In the genomic region with DNA sequence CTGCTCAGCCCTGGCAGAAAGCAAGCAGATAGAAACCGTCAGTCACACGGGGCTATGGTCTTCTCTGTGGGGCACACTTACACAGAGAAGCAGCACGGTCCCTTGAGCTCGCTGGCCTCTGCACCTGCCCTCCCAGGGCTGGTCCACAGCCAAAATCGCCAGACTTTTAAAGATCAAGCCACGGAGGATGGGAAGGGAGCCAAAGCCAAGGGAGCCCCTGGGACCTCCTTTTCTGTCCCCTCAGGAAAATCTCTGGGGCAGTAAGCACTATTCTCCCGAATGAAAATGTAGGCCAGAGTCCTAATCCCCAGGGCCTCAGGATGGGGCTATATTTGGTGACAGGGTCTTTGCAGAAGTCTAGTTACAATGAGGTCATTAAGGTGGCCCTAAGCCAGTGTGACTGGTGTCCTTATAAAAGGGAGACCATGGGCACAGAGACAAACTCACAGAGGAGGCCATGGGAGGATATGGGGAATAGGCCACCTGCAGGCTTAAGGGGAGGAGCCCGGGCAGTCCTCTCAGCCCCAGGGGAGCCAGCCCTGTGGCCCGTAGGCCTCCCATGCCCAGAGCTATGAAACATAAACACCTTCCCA, we compare ENCODE assay signal across 7 mouse cellular contexts. TPM values are rescaled to one million over a fixed set of nuclear protein-coding genes. Genes with fewer than 3 reads are reported as not detected.
DNase-seq lines count a peak whose midpoint lies in the region; ATAC-seq lines count a peak whose summit lies in the region.

No protein-coding gene starts in this region.

- H3K27me3 ChIP-seq in forebrain, embryonic 12.5 days, result no peaks in the 10 kb centered on the region
- no peaks in the 10 kb centered on the region for H3K27me3 ChIP-seq in hindbrain, embryonic 11.5 days (ENCODE audit: control insufficient read depth, insufficient read depth, low read length)
- H3K27me3 ChIP-seq in limb, embryonic 15.5 days, result no peaks in the 10 kb centered on the region

- H3K4me3 ChIP-seq in forebrain, embryonic 12.5 days (replicated peaks), result no peak overlapping the region
- H3K4me3 ChIP-seq in hindbrain, embryonic 11.5 days (ENCODE audit: low read depth, low read length), result no peak overlapping the region
- no peak overlapping the region for H3K4me3 ChIP-seq in limb, embryonic 15.5 days

- peaks cover 76% of the 10 kb centered on the region for H3K4me1 ChIP-seq in forebrain, embryonic 12.5 days
- peaks cover 46% of the 10 kb centered on the region for H3K4me1 ChIP-seq in hindbrain, embryonic 11.5 days (replicated peaks; ENCODE audit: control insufficient read depth, insufficient read depth, low read length)
- peaks cover 63% of the 10 kb centered on the region for H3K4me1 ChIP-seq in limb, embryonic 15.5 days

- no peak overlapping the region for H3K9ac ChIP-seq in forebrain, embryonic 12.5 days
- H3K9ac ChIP-seq in hindbrain, embryonic 11.5 days (ENCODE audit: low read depth, low read length), result 0 out of 2 replicates have a peak overlapping the region, but pooled peaks have one; percentile 28
- no peak overlapping the region for H3K9ac ChIP-seq in limb, embryonic 15.5 days

- no peaks in the 10 kb centered on the region for H3K9me3 ChIP-seq in forebrain, embryonic 12.5 days
- H3K9me3 ChIP-seq in hindbrain, embryonic 11.5 days (ENCODE audit: control insufficient read depth, low read length), result no peaks in the 10 kb centered on the region
- no peaks in the 10 kb centered on the region for H3K9me3 ChIP-seq in limb, embryonic 15.5 days

- no peak; the same call in none of the 2 replicates for ATAC-seq in forebrain, embryonic 12.5 days (ENCODE audit: low FRiP score)
- peak; percentile 38; the same call in 1 of the 2 replicates for ATAC-seq in hindbrain, embryonic 11.5 days (ENCODE audit: low FRiP score)
- no peak for ATAC-seq in limb, embryonic 15.5 days (ENCODE audit: insufficient number of reproducible peaks, low FRiP score, low TSS enrichment, low read depth)
- ATAC-seq in CD4-positive, CD25-positive, alpha-beta regulatory T cell, adult 4 months, result no peak
- ATAC-seq in monocyte, adult 5-6 weeks (replicated peaks; ENCODE audit: insufficient number of reproducible peaks, low FRiP score, low TSS enrichment, poor library complexity, severe bottlenecking), result no peak

- H3K36me3 ChIP-seq in forebrain, embryonic 12.5 days (replicated peaks), result no peaks in the 10 kb centered on the region
- no peaks in the 10 kb centered on the region for H3K36me3 ChIP-seq in hindbrain, embryonic 11.5 days (ENCODE audit: control insufficient read depth, insufficient read depth, low read length)
- H3K36me3 ChIP-seq in limb, embryonic 15.5 days, result no peaks in the 10 kb centered on the region

- DNase-seq in cerebellum, adult 8-10 months, result peak; percentile 60
- peak; percentile 51 for DNase-seq in hindbrain, embryonic 11.5 days (ENCODE audit: low spot score)
- no peak for DNase-seq in frontal cortex, postnatal 36 days (ENCODE audit: low spot score in 2 of 2)

- peak overlapping the region; percentile 96 for H3K27ac ChIP-seq in forebrain, embryonic 12.5 days
- peak overlapping the region; percentile 97 for H3K27ac ChIP-seq in hindbrain, embryonic 11.5 days (ENCODE audit: low read depth, low read length)
- H3K27ac ChIP-seq in limb, embryonic 15.5 days, result peak overlapping the region; percentile 54

- WGBS in forebrain, embryonic 12.5 days, result 10% methylated on average over 9 of the region's 9 CpGs
- WGBS in hindbrain, embryonic 11.5 days, result 25% methylated on average over 9 of the region's 9 CpGs
- WGBS in limb, embryonic 15.5 days, result 36% methylated on average over 9 of the region's 9 CpGs

- peak overlapping the region; percentile 30 for H3K4me2 ChIP-seq in forebrain, embryonic 12.5 days
- H3K4me2 ChIP-seq in hindbrain, embryonic 11.5 days (replicated peaks; ENCODE audit: low read depth, low read length), result no peak overlapping the region
- H3K4me2 ChIP-seq in limb, embryonic 15.5 days, result no peak overlapping the region

RNA-seq across cellular contexts. Expression of a gene that starts 53.9 kb away (rescaled TPM):
- 62.5 and 71.8 TPM in 2 replicates for polyA plus RNA-seq in forebrain, embryonic 12.5 days (2016; fragmentation: Nextera tagmentation; extraction: Ambion mirVana)
- polyA plus RNA-seq in hindbrain, embryonic 11.5 days (2014; fragmentation: Nextera tagmentation; extraction: Ambion mirVana), result 47.0 and 53.5 TPM in 2 replicates
- polyA plus RNA-seq in limb, embryonic 15.5 days (2015; fragmentation: Nextera tagmentation; extraction: Ambion mirVana), result 50.2 and 53.1 TPM in 2 replicates
- polyA plus RNA-seq in CD4-positive, CD25-positive, alpha-beta regulatory T cell, adult 4 months (2017; shearing (Covaris generic)), result 10 to 100 TPM; 18.5 to 18.7 TPM
- total RNA-seq in monocyte, adult 5-6 weeks (2017), result 39.5 to 77.2 TPM (median 42.9 TPM) in 3 replicates

Comparison
In these comparisons a context has a peak if more than half of its experiments do, and no peak if none do; other contexts are left out.
1. DNase-seq: peak in cerebellum, adult 8-10 months (single experiment) and hindbrain, embryonic 11.5 days (single experiment); none in frontal cortex, postnatal 36 days (0 of 2).
2. Peak in every context shown above with its lines, with median percentiles within 50 percentile points of each other: H3K27ac ChIP-seq.